Mouse (Mus musculus) yolk sac, embryonic 10.5 days (tissue): ENCODE measurements around the gene Nxpe5.

ENCODE experiments used
- DNase-seq: peaks from one replicate; pipeline ENCODE4 v3.0.0-alpha.2; 2017; ENCODE audit warnings: low spot score

Nxpe5 gene

DNA sequence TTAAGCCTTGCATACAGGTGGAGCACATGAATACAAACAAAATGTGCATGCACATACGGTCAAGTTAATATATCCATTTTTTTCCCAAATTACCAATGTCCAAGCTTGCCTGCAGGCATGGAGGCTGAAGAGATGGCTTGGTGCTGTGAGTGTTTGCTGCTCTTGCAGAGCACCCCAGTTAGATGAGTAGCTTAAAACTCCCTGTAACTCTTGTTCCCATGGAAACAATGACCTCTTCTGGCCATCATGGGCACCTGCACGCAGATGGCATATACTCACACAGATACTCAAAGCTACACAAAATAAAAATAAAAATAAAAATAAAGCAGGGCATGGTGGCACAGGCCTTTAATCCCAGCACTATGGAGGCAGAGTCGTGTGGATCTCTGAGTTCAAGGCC, 27.4 kb downstream of the Nxpe5 start:
- no peak for DNase-seq

DNA sequence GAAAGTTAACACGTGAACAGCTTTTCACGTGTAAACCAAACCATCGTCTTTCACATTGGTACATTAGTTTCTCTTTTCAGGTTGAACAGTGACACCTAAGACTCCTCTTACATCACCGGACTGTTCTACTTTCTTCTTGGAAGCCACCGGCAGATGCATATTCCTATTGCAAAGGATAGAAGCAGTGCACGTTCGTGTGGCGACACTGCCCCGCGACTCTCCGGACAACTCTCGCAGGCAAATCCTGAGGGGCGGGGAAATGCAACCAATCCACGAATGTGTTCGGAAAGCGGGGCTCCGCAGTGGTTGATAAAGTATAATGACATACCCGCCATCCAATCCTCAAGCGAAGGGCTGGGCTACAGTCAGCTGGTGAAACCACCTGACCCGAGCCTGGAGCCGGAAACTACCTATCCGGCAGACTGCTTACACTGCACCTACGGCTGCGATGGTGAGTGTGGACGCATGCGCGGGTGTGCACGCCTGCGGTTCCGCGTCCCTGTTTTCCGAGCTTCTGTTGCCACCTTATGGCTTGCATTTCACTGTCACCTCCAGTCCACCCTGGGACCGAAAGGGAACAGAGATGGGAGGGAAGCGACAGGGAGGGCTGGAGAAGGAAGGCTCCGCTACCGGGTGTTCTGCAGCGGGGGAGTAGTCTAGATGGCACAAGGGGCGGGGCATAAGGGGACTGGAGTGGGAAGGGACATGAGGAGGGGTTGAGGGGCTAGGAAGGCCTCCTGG, 29.8 kb downstream of the Nxpe5 start, which contains the start of gene Lamtor4:
Gene Lamtor4 (plus strand): TSS at position 130 of the 741 bp plus-strand sequence.
- peak; percentile 94 for DNase-seq

DNA sequence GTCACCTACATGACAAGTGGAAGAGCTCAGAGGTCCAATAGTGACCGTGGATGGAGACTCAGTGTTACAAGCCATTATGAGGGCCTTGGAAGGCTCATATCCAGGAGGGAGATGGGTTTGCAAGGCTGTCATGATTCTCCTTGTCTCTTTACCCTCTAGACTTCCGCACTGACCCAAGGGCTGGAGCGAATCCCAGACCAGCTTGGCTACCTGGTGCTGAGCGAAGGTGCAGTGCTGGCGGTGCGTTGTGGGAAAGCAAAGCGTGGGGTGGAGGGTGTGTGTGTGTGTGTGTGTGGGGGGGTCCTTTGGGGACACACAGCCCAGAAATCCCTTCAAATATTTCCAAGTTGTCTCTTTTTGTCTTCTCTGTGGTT, 30.4 kb downstream of the Nxpe5 start:
- DNase-seq: no peak

DNA sequence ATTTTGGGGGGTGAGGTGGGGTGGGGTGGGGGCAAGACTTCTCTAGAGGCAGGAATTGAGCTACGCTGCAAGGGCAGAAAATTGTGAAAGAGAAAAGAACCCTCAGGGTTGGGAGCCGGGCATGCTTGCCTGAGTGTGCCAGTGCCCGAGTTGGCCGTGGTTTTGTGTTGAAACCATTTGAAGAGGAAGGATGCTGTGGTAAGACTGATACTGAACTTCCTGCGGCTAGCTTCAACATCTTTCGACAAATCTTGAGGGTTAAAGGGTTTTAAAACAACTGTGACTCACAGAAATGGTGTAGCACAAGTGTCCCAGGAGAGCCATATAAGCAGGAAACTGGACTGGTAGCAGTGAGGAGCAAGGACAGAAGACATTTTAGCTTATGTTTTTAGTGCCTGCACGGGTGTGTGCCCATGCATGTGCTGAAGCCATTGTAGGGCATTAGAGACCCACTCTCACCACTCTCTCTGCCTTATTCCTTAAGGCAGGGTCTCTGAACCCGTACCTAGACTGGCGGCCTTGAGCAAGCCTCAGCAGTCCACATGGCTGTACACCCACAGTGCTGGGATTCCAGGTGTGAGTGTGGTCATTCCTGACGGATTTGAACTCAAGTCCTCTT, 31.4 kb downstream of the Nxpe5 start:
- DNase-seq: no peak

DNA sequence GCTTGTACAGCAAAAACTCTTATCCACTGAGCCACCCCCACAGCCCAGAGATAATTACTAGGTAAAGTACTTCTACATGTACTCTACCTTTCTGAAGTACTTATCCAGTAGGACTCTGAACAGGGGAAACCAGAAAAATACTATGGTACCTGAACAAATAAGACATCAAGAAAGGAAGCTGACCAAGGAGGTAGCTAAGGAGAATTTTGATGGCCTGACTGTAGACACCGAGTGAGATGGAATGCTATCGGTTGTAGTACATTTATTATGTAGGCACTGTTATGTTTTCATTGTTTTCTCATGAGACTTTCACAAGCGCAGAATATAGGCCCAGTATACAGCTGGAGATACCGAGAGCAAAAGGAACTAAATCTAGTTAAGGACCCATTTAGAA, 31.9 kb downstream of the Nxpe5 start:
- DNase-seq: no peak

DNA sequence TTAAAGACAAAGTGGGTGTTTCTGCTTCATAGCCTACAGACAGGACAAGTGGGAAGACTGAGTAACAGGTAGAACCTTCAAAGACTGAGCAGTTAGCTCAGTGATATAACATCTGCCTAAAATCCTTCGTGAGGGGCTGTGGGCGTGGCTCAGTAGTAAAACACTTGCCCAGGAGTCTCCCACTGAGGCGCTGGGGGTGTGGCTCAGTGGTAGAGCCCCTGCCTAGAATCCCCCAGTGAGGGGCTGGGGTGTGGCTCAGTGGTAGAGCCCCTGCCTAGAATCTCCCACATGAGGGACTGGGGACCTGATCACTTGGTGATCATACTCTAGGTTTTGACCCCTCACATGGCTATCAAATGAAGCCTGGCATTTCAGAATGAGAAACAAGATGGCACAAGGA, 32.4 kb downstream of the Nxpe5 start:
- no peak for DNase-seq

DNA sequence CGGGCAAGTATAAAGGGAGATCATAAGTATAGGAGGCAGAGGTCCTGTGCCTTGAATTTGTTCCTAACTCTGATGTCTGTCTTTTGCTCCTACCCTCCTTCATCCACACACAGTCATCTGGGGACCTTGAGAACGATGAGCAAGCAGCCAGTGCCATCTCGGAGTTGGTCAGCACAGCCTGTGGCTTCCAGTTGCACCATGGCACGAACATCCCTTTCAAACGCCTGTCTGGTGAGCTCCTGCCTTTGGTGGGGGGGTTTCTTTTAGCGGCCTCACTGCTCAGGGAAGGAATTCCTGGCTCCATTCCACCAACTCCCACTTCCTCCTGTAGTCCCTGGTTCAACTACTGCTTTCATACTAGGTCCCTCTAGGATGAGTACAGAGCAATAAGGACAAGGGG, 32.8 kb downstream of the Nxpe5 start:
- DNase-seq: no peak

DNA sequence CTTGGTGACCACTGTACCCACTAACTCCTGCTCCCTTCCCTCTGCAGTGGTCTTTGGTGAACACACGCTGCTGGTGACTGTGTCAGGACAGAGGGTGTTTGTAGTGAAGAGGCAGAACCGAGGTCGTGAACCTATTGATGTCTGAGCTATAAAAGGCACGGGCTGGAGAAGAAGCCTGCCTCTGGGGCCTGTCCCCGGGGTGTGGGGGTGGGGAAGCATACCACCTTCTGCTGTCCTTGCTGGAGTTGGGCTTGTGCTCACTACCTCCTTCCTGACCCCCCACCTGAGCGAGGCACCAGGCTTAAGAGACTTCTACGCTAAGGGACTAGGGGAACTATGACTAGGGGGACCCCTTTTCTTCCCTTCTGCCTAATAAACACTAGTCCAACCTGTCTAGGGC, 33.3 kb downstream of the Nxpe5 start:
- no peak for DNase-seq

DNA sequence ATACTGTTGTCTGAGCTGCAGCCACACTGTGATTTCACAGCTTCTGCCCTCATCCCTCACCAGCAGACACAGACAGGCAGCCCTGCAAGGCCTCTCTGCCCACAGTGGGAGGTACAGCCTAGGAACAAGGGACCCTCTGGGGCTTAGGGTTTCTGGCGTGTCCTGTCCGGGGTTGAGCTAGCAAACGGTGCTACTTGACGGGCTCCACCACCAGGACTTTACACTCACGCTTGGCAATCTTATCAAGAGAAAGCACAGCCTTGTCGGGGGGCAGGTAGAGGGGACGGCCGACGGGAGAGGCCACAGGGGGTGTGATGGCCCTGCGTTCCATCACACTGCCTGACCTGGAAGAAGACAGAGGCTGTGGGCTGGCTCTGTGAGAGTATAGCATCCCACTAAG, 34.4 kb downstream of the Nxpe5 start:
- DNase-seq: no peak

DNA sequence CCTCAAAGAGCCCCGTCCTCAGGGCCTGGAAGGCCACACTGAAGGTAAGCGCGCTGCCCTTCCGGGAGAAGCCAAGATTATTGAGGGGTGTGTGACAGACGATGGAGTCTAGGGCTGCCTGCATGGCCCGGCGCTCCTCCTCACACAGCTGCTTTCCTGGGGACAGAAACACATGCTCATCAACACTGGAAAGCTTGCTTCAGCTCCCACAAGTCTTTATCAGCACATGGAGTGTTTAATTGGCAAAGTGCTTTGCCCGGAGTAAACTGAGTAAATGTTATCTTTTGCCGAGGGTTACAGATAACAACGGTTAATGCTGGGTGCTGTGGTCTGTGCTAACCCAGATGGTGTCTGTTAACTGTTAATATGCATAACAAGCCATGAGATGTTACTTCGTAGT, 35.1 kb downstream of the Nxpe5 start:
- DNase-seq: no peak

DNA sequence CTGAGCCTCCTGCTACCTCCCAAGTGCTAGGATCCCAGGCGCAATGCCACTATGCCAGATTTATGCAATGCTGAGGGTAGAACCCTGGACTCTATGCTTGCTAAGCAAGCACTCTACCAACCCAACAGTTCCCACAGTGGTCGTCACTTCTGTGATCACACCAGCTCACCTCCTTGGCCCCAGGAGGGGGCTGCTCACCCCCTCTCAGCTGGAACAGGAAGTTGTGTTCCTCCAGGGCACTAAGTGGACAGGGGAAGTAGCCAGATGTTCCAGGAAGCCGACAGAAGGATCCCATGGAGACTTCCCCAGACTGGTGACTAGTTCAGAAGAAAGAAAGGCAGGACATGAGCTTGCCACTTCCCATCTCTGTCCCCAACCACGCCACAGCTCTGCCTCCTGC, 36.3 kb downstream of the Nxpe5 start:
- DNase-seq: no peak

DNA sequence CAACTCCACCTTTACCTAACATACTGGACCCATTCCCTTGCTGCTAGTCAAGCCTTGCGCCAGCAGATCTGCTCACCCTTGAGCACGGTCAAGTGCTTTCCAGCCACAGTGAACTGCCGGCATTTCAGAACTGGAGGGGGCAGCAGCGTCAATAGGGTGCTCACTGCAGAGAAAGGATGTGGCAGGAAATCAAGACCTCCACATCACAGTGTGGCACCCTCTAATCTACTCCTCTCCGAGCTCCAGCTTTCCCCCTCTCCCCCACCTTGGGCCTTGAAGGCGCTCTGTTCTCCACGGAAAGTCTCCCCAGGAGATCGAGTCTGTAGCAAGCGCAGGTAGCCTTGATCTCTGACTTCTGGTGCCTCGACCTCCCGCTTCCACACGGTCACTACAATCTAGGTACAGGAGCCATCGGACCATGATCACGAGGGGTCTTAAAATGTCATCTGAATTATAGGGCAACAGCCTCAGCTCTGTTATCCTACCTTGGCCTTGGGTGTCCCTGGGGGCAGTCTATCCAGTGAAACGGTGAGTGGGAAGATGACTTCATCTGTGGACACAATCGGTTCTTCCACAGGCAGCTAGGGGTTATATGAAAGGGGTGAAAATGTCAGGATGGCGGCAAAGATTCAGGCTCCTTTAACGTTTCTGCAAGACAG, 37.0 kb downstream of the Nxpe5 start:
- DNase-seq: no peak

DNA sequence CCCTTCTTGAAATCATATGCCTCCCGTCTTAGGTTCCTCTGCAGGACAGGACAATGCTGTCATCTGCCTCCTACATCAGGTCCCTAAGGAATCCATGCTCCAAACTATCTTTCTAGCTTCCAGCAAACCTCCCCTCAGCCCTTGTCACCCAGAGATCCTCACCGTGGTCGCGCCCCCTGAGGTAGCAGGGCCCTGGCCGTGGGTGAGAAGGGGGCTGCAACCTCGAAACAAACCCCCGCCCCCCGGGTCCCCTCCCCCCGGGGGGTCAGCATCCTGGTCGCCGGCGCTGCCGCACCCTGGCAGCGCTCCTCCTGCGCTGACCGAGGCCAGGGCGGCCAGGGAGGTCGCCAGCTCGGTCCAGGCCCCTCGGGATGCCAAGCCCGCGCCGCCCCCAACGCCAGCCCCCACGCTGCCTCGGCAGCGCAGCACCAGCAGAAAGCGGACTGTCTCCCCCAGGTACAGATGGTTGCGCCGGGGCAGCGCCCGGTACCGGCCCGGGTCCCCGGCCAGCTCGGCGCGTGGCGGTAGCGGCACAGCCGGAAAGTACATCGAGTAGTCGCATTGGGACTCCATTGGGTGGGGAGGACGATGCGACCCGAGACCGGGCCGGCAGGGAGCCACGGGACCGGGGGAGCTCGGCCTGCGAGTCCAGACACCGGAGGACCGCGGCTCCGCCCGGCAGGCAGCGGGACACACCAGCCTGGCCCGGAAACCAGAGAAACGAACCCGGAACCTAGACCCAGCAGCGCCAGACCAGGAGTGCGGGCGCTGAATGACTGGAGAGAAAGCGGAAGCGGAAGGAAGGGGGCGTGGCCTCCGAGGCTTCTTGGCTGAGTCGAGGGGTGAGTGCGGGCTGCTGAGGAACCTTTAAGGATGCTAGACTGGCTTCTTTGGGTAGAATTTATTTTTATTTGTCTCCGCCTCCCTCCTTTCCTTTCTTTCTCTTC, 37.8 kb downstream of the Nxpe5 start, which contains the start of gene BC037034:
Gene BC037034 (minus strand): TSS at position 774 of the 947 bp plus-strand sequence.
- DNase-seq: peak; percentile 88

DNA sequence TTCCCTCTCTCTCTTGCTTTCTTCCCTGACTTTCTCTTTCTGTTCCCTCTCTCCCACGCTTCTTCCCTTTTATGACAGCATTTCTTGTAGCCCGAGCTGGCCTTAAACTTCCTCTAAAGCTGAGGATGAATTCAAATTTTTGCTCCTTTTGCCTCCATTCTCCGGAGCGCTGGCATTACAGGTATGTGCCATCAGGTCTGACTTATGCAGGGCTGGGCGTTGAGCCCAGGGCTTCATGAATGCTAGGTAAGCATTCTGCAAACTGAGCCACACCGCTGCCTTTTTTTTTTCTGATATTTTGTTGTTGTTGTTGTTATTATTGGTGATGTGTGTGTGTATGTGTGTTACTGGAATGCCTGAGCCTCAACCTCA, 38.5 kb downstream of the Nxpe5 start:
- no peak for DNase-seq

DNA sequence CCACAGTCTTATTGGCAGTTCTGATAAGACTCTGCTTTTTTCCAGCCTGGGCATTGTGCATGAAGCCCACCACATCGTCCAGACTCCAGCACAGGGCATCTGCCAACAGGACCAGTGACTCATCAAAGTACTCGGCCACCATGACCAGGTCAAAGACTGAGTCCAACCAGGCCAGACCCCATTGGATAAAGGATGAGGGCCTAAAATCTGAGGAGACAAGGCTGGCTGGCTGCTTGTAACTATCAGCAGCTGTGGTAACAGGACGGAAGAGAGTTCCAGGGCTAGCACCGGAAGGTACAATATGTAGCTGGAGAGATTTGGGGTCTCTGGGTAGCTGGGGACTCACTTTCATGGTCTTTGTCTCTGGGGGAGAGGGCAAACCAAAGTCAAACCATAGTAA, 40.0 kb downstream of the Nxpe5 start:
- DNase-seq: no peak

DNA sequence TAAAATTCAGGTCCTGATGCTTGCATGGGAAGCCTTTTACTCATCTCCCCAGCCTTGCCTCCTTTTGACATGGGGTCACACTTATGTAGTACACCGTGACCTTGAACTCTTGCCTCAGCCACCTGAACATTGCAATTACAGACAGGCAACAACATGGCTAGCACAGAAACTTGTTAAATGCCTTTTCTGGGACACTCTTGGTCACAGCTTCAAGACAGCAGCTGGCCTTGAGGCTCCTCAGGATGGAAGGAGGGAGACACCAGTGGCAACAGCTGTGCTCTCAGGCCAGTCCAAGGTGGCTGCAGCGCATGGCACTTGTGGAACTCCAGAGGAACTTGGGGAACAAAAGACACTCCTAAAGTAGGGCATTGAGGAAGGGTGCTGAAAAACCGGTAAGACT, 41.4 kb downstream of the Nxpe5 start:
- no peak for DNase-seq

DNA sequence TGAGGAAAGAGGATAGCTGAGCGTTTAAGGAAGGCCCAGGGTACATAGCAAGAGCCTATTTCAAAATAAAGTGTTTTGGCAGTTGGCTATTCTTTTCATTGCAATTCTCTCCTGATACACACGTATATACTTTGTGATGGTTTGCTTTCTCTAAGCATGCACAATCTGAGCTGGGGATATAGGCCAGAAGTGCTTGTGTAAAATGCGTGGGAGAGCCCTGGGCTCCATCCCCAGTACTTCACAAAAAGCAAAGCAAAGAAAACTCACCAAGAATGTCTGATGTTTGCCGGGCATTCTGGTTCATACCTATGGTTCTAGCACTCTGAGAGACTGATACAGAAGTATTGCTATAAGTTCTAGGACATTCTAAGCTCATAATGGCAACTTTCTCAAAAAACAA, 43.3 kb downstream of the Nxpe5 start:
- no peak for DNase-seq

DNA sequence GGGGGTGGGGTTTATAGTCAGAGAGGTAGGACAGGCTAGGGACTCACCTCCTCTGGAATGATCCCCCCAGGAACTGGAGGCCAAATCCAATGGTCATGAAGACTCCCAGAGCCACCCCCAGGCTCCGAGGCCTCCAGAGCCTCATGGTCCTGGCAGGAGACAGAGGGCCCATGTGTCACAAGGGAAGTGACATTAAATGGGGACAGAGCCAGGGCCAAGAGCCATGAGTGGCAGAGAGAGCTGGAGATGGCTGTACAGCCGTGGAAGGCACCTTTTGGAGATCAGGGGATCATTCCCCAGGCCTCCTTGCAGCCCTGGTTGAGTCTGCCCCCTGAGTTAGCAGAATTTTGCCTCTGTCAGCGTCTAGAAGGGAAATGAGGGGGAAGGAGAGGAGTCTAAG, 45.5 kb downstream of the Nxpe5 start:
- DNase-seq: no peak

DNA sequence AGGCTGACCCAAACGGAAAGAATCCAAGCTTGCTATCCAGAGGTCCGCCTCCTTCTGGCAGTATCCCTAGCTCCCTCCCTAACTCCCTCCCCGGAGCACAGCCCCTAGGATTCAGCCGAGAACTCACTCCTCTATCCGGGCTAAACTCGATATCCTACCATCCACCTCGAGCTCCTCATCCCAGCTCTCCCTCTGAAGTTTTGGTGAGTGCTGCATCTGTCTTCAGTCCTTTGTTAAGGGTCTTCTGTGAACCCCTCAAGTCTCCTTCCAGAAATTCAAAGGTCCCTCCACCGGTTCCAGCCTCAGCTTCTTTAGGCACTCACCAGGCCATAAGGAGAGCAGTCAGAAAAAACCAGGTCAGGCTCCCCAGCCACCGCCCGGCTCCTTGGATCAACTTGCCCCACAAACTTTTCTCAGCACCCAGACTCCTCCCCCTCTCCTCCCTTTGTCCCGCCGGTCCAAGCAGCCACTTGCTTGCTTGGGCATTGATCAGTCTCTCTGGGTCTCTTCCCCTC, 46.8 kb downstream of the Nxpe5 start, which contains the start of gene Gal3st4:
Gene Gal3st4 (minus strand): TSS at position 432 of the 515 bp plus-strand sequence.
- DNase-seq: peak; percentile 19

DNA sequence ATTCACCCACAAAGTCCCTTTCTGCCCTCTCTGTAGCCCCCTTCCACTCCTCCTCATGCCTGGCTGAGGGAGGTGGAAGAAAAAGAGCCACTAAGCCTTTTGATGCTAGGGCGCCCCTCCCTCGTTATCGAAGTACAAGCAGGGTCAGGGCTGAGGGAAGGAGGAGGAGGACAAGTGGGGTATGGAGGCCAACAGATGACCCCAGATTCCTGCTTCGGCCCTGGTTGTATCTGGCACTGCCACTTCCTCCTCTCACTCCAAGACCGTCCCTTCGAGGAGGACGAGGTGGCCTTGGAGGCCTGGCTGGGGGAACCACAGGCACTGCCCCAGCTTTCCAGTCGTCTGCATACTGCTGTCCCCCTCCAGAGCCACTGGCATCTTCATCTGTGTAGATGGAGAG, 48.5 kb downstream of the Nxpe5 start:
- no peak for DNase-seq

DNA sequence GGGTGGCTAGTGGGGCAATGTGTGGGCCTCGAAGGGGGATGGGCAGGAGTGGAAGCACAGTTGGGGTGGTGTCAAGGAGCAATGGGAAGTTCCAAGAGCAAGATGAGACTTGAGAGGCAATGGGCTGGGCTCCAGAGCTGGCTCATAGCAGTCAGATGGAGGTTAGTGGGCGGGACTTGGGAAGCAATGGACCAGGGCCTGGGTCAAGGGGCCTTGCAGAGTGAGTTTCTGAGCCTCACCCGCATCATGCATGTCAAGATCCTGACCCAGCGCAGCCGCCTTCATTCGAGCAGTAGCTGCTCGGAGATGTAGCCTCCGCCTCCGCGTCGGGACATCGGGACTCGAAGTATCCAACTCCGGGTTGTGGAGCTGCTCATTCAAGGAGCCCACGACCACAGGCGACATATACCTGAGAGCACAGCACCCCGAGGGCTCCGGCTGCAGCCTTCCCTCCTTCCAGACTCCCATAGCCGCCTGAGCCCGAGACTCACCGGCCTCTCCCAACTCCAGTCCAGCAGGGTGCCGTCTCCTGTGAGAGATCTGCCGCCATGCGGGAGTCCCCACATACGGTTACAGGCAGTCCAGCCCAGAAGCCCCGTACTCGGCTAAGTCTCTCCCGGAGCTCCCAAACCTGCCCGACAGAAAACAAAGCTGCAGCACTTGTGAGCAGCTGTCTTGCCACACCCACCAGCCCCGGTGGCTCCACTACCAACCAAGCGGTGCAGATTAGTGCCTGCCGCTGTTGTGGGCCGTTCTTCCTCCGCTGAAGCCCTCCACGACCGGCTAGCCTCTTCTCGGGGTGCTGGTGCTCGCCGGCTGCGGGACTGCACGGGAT, 49.7 kb downstream of the Nxpe5 start:
- no peak for DNase-seq
